Mouse (Mus musculus): Measurements from ENCODE around the gene Proser1.

GRCm38 (mm10) chr3:53423576-53423975 lies 39.9 kb upstream of the Proser1 start:
- TF ChIP-seq CTCF (IDR thresholded peaks at IDR 0.05; ENCODE audit: control insufficient read depth, insufficient read depth, insufficient replicate concordance, low read depth, low read length) (no peak), POLR2A (IDR thresholded peaks at IDR 0.05; ENCODE audit: control insufficient read depth, low read depth, low read length) (no peak)
